Mouse (Mus musculus) heart, embryonic 11.5 days (tissue): ENCODE results near the gene Brd2. TPM values are rescaled to one million over a fixed set of nuclear protein-coding genes. Genes with fewer than 3 reads are reported as not detected.

Source experiments
- ATAC-seq: fragments of 200-750 bp; cut with Nextera tagmentation; replicated peaks from 2 replicates; pipeline ENCODE4 v1.8.0; 2017; ENCODE audit warnings: moderate library complexity; ENCODE audit not compliant: insufficient number of reproducible peaks, low FRiP score, low TSS enrichment
- H3K27ac ChIP-seq: fragments of 300-500 bp; sonication (generic); 2 replicates; pipeline ENCODE4 v1.5.1; 2014; ENCODE audit warnings: mild to moderate bottlenecking, low read depth, low read length
- H3K27me3 ChIP-seq: fragments of 300-500 bp; sonication (generic); 2 replicates; pipeline ENCODE4 v1.6.1; 2014; ENCODE audit warnings: mild to moderate bottlenecking, low read length, mixed read lengths; ENCODE audit not compliant: control insufficient read depth, insufficient read depth
- H3K36me3 ChIP-seq: fragments of 300-500 bp; sonication (generic); 2 replicates; pipeline ENCODE4 v1.6.1; 2014; ENCODE audit warnings: mild to moderate bottlenecking, low read length, moderate library complexity, mixed read lengths; ENCODE audit not compliant: control insufficient read depth, insufficient read depth
- H3K4me1 ChIP-seq: fragments of 300-500 bp; sonication (generic); 2 replicates; pipeline ENCODE4 v1.6.1; 2014; ENCODE audit warnings: low read length; ENCODE audit not compliant: control insufficient read depth, insufficient read depth
- H3K4me2 ChIP-seq: fragments of 300-500 bp; sonication (generic); 2 replicates; pipeline ENCODE4 v1.6.1; 2014; ENCODE audit warnings: mild to moderate bottlenecking, moderate library complexity
- H3K4me3 ChIP-seq: fragments of 300-500 bp; sonication (generic); 2 replicates; pipeline ENCODE4 v1.5.1; 2014; ENCODE audit warnings: low read depth, low read length
- H3K9ac ChIP-seq: fragments of 300-500 bp; sonication (generic); 2 replicates; pipeline ENCODE4 v1.6.1; 2014; ENCODE audit warnings: mild to moderate bottlenecking, low read depth, low read length, moderate library complexity
- H3K9me3 ChIP-seq: fragments of 300-500 bp; sonication (generic); replicated peaks from 2 replicates; pipeline ENCODE4 v1.6.1; 2016; ENCODE audit warnings: low read length; ENCODE audit not compliant: control insufficient read depth
- WGBS: fragments of 180-500 bp; shearing (Covaris S2); extraction: QIAGEN DNeasy Blood & Tissue Kit; methylation state at CpG from one replicate; pipeline ENCODE4 v1.1.7; 2014; ENCODE audit not compliant: insufficient replicate concordance; 5-methylcytosine and 5-hydroxymethylcytosine counted together
- polyA plus RNA-seq: library from polyadenylated mRNA; unstranded; fragments of >200 nt; fragmentation: Nextera tagmentation; extraction: Ambion mirVana; gene quantifications from 2 replicates; pipeline ENCODE4 v1.2.1, GENCODE M21; 2014

Brd2 gene
- polyA plus RNA-seq, 1 experiment from 2014 or later = 105 TPM

DNA sequence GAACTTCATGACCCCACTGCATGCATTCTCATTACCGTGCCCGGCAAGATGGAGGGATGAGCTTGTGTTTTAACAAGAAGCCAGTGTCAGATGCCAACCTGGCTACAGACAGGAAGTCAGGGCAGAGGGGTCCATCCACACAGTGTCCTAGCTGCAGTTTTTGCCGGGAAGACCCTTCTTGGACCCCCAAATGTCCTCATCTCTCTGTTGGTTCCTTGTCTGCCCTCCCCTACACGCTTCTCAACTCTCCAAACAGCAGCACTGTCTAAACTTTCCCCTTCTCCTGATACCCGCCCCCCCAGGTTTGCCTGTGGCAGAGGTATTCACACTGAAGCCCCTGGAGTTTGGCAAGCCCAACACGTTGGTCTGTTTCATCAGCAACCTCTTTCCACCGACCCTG, 15.2 kb upstream of the Brd2 start:
- Histone ChIP-seq H3K27me3 (peaks cover 57% of the 10 kb centered on the region), H3K36me3 (no peaks in the 10 kb centered on the region), H3K27ac (no peak overlapping the region), H3K4me2 (no peak overlapping the region), H3K4me1 (peaks cover 7% of the 10 kb centered on the region), H3K9ac (no peak overlapping the region), H3K9me3 (no peaks in the 10 kb centered on the region), H3K4me3 (no peak overlapping the region)
- no peak for ATAC-seq
- WGBS = 62% methylated on average over 7 of the region's 7 CpGs

DNA sequence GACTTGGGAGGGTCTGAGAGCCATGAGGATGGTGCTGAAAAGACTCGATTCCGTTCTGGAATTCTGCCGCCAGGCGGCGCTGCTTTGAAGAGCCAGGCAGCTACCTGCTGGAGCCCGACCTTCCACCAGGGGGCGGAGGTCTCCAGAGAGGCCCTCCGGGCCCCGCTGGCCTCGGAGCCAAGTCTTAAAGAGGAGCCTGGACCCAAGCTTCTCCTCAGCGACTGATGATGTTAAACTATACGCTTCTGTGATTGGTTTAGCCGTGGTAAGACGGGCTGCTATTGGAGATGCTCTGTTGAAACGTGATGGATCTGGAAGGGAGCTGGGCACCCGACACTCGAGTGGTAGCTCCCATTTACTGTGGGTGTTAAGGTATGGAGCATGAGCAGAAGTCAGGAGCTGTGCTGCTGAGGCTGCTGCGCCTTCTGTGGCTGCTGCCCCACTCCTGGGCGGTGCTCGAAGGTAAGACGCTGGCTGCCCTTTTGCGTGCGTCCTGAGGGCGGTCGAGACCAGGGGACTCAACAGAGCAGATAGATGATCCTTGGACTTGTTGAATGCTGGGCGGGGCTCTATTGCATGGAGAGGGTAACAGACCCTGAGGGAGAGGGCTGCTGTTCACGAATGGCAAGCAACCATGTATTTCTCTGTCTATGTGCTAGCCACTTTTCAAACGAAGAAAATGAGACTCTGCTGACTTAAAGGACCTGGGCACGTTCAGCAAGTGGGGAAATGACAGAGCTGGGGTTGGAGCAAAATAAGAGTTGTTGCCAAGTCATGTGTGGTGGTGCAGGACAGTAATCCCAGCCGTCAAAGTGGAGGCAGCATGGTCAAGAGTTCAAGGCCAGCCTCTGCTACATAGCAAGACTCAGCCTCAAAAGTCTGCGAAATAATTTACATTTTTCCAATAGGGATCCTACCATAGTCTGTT, 13.1 kb upstream of the Brd2 start:
- Histone ChIP-seq H3K9me3 (no peaks in the 10 kb centered on the region), H3K4me1 (peaks cover 7% of the 10 kb centered on the region), H3K9ac (no peak overlapping the region), H3K27me3 (peaks cover 41% of the 10 kb centered on the region), H3K36me3 (no peaks in the 10 kb centered on the region), H3K27ac (no peak overlapping the region), H3K4me2 (peak overlapping the region; percentile 77), H3K4me3 (peak overlapping the region; percentile 36)
- 6% methylated on average over 31 of the region's 31 CpGs for WGBS
- peak; percentile 89 for ATAC-seq

DNA sequence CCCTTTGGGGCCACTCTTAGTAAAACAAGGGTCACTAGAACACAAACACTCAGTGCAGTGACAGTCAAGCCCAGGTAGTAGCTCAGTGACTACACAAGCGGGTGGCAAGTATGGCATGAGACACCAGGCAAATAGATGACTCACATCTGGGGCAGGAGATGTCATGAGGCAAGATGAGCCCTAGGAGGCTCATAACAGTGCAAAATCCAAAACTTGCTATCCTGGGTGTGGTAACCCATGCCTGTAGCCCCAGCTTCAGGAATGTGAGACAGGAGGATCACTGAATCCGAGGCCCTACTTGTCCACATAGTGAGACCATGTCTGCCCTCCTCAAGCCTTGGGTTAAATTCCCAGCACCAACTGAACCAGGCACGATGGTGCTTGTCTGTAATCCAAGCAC, 12.0 kb upstream of the Brd2 start:
- H3K4me2 ChIP-seq = no peak overlapping the region
- no peak overlapping the region for H3K27ac ChIP-seq
- H3K36me3 ChIP-seq = no peaks in the 10 kb centered on the region
- 0 out of 2 replicates have a peak, but pooled peaks cover 3% of the 10 kb centered on the region for H3K4me1 ChIP-seq
- no peak overlapping the region for H3K4me3 ChIP-seq
- H3K27me3 ChIP-seq = peaks cover 33% of the 10 kb centered on the region
- no peaks in the 10 kb centered on the region for H3K9me3 ChIP-seq
- WGBS = 79% methylated on average over 3 of the region's 3 CpGs
- H3K9ac ChIP-seq = no peak overlapping the region
- ATAC-seq = no peak

DNA sequence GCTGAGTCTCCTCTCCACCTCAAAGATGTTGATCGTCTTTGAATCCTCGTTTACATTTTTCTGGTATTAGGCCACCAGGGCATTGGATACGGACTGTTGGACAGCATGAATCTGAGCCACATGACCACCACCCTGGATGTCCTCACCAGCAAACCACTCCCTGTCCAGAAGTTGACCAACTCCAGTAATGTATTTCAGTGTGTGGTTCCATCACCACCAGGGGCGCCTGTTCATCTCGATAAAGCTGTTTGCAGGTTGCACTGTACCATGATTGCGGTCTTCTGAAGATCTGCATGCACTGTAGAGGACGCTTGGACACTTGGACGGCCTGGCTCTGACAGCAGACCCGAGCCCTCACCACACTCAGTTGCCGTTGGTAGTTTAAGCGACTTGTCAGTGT, 10.9 kb upstream of the Brd2 start:
- no peaks in the 10 kb centered on the region for H3K36me3 ChIP-seq
- H3K4me1 ChIP-seq = 0 out of 2 replicates have a peak, but pooled peaks cover 3% of the 10 kb centered on the region
- no peak overlapping the region for H3K4me3 ChIP-seq
- no peak overlapping the region for H3K4me2 ChIP-seq
- no peak for ATAC-seq
- no peak overlapping the region for H3K27ac ChIP-seq
- no peak overlapping the region for H3K9ac ChIP-seq
- WGBS = 75% methylated on average over 11 of the region's 11 CpGs
- H3K9me3 ChIP-seq = no peaks in the 10 kb centered on the region
- H3K27me3 ChIP-seq = peaks cover 24% of the 10 kb centered on the region

DNA sequence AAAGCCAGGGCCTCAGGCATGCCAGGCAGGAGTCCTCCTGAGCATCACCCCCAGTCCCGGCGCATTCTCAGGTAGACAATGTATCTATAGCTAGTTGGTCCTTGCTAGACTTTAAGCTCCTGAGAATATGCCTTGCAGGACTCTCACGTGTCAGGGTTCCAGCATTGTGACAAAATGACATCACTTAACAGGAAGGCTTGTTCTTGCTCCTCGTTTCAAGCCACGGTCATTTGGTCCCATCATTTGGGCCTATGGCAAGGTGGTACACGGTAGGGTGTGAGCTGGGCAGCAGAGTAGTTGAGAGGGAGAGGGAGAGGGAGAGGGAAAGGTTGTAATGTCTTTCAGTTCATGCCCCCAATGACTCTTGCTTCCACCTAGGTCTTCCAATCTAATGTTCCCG, 9.5 kb upstream of the Brd2 start:
- Histone ChIP-seq H3K9me3 (no peaks in the 10 kb centered on the region), H3K27ac (no peak overlapping the region), H3K27me3 (peaks cover 10% of the 10 kb centered on the region), H3K4me2 (no peak overlapping the region), H3K36me3 (no peaks in the 10 kb centered on the region), H3K4me3 (no peak overlapping the region), H3K9ac (no peak overlapping the region), H3K4me1 (peaks cover 7% of the 10 kb centered on the region; the same call in 1 of the 2 replicates)
- no peak for ATAC-seq
- 78% methylated on average over 7 of the region's 7 CpGs for WGBS

DNA sequence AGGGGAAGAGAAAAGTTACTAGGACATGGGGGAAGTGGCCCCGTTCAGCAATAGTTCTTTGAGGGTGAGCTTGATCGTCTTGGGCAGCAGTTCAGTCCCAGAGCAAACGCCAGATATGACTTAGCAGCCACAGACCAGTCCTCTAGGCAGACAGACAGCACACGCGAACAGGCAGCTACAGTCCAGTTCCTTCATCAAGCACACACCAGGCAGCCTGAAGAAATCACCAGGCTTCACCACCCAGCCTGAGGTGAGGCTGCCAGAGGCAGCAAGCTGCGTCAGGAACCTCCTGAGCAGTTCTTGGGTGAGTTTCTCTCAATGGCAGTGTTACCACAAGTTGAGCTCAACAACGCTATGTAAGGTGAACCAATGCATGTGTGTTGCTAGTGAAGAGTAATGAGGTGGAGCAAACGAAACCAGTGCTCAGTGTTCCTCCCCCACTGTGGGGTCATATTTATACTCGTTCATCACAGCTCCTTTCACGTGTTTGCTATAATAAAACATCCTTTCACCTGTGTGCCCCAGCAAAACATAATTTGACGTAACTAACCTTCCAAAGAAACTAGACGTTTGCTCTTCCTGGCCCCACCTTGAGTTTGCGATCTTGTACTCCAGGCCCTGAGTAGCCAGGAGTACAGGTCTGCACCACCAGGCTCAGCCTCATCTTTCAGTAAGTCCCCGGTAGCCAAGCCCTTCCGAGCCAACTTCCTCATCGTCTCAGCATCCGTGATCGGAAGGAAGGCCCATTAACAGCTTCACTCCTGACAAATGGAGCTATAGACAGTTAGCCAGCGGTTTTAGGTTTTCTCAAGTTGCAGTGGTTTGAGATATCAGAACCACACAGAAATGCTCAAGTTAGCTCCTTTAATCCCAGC, 7.9 kb upstream of the Brd2 start:
- ATAC-seq = no peak
- WGBS = 78% methylated on average over 19 of the region's 19 CpGs

DNA sequence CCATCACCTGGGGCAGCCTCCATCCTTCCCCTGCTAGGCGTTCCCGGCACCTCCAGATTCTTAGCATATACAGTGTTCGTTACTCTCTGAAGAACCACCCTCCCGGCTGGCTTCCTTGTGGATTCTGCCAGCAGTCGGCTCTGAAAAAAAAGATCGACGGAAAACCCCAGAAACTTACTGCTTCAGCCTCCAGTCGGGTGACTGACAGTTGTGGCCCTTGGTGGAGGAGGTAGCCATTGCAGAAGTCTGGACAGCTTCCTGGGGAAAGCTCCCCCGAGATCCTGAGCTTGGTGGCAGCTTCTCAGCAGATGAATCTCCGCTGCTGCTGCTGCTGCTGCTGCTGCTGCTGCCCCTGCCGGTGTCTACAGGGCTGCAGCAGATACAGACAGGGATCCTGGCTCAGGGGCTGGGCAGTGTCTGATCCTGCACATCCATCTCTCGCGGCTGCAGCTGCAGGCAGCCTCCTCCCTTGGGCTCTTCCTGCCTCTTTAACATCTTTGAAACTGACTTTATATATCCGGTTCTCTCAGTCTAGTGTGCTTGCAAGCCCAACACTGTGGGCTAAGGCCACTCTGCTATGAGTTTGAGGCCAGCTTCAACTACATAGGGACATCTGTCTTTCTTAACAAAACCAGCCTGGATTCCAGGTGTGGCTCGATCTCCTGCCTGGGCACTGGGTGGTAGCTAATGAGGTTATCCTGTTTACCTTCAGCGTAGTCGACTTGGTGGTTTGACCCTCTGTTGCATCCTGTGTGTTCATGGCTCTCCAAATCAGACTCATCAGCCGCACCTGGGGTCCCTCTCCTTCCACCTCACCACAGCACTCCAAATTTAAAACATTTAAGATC, 6.7 kb upstream of the Brd2 start:
- H3K9me3 ChIP-seq = no peaks in the 10 kb centered on the region
- H3K4me3 ChIP-seq = peak overlapping the region; percentile 8; the same call in 1 of the 2 replicates
- no peak for ATAC-seq
- H3K4me1 ChIP-seq = peaks cover 4% of the 10 kb centered on the region
- peaks cover 2% of the 10 kb centered on the region; the same call in 1 of the 2 replicates for H3K27me3 ChIP-seq
- H3K9ac ChIP-seq = no peak overlapping the region
- 18% methylated on average over 18 of the region's 18 CpGs for WGBS
- H3K36me3 ChIP-seq = no peaks in the 10 kb centered on the region
- no peak overlapping the region for H3K27ac ChIP-seq
- peak overlapping the region; percentile 19 for H3K4me2 ChIP-seq

More for the DNA sequence above, 7.9 kb upstream of the Brd2 start:
- peaks cover 4% of the 10 kb centered on the region for H3K4me1 ChIP-seq
- H3K9me3 ChIP-seq = no peaks in the 10 kb centered on the region
- H3K9ac ChIP-seq = no peak overlapping the region
- no peak overlapping the region for H3K4me3 ChIP-seq
- no peaks in the 10 kb centered on the region for H3K36me3 ChIP-seq
- H3K27me3 ChIP-seq = peaks cover 2% of the 10 kb centered on the region; the same call in 1 of the 2 replicates
- H3K4me2 ChIP-seq = no peak overlapping the region
- H3K27ac ChIP-seq = no peak overlapping the region
